Mouse (Mus musculus) intestine, postnatal 0 days (tissue): ENCODE results near the gene Dgkq. TPM values are rescaled to one million over a fixed set of nuclear protein-coding genes. Genes with fewer than 3 reads are reported as not detected.

Experiments
- ATAC-seq: fragments of 200-750 bp; cut with Nextera tagmentation; 2 replicates; pipeline ENCODE4 v1.8.0; 2017; ENCODE audit warnings: mild to moderate bottlenecking, moderate TSS enrichment, moderate library complexity
- H3K27ac ChIP-seq: fragments of 300-500 bp; sonication (generic); 2 replicates; pipeline ENCODE4 v1.5.1; 2014; ENCODE audit warnings: mild to moderate bottlenecking, low read depth, low read length, moderate library complexity
- H3K27me3 ChIP-seq: fragments of 300-500 bp; sonication (generic); replicated peaks from 2 replicates; pipeline ENCODE4 v1.6.1; 2014; ENCODE audit warnings: low read length, mixed read lengths; ENCODE audit not compliant: control insufficient read depth, insufficient read depth
- H3K36me3 ChIP-seq: fragments of 300-500 bp; sonication (generic); 2 replicates; pipeline ENCODE4 v1.6.1; 2014; ENCODE audit warnings: mild to moderate bottlenecking, moderate library complexity; ENCODE audit not compliant: control insufficient read depth, insufficient read depth
- H3K4me1 ChIP-seq: fragments of 300-500 bp; sonication (generic); replicated peaks from 2 replicates; pipeline ENCODE4 v1.6.1; 2014; ENCODE audit warnings: antibody characterized with exemption, low read length, mixed read lengths; ENCODE audit not compliant: control insufficient read depth, insufficient read depth
- H3K4me2 ChIP-seq: fragments of 300-500 bp; sonication (generic); replicated peaks from 2 replicates; pipeline ENCODE4 v1.6.1; 2014; ENCODE audit warnings: low read depth, mild to moderate bottlenecking, moderate library complexity
- H3K4me3 ChIP-seq: fragments of 300-500 bp; sonication (generic); 2 replicates; pipeline ENCODE4 v1.5.1; 2014; ENCODE audit warnings: low read depth, low read length
- H3K9ac ChIP-seq: fragments of 300-500 bp; sonication (generic); 2 replicates; pipeline ENCODE4 v1.6.1; 2014; ENCODE audit warnings: mild to moderate bottlenecking, low read depth, low read length
- H3K9me3 ChIP-seq: fragments of 300-500 bp; sonication (generic); 2 replicates; pipeline ENCODE4 v1.6.1; 2016; ENCODE audit warnings: mixed run types; ENCODE audit not compliant: control insufficient read depth
- CTCF ChIP-seq: sonication (generic); IDR thresholded peaks from 2 replicates; pipeline ENCODE4 v1.5.1; 2016; ENCODE audit warnings: low read depth, mild to moderate bottlenecking, control low read depth, antibody characterized with exemption, moderate library complexity
- WGBS: fragments of 180-500 bp; shearing (Covaris S2); extraction: QIAGEN DNeasy Blood & Tissue Kit; methylation state at CpG from one replicate; pipeline ENCODE4 v1.1.7; 2014; 5-methylcytosine and 5-hydroxymethylcytosine counted together
- polyA plus RNA-seq: library from polyadenylated mRNA; unstranded; fragments of >200 nt; fragmentation: Nextera tagmentation; extraction: Ambion mirVana; gene quantifications from 2 replicates; pipeline ENCODE4 v1.2.1, GENCODE M21; 2015

Dgkq gene
- polyA plus RNA-seq, 1 experiment from 2014 or later = 10.3 TPM

DNA sequence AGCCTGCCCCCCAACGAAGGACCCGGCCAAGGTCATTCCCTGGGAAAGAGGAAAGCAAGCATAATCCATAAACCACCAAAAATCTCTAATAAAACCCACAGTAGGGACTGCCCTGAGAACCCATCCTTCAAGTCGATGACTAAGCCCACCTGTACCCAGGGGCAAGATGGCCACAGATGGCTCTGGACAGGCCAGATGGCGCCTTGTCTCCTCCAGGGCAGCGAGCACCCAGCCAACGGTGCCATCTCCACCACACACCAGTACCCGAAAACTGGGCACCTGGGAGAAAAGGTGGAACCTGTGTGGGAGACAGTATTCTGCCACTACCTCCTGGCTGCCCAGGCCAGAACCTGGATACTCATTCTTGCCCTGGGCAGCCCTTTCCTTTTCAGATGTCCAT lies 19.1 kb downstream of the Dgkq start:
- no peak overlapping the region for H3K4me2 ChIP-seq
- no peaks in the 10 kb centered on the region for H3K9me3 ChIP-seq
- H3K4me1 ChIP-seq = 0 out of 2 replicates have a peak, but pooled peaks cover 3% of the 10 kb centered on the region
- H3K36me3 ChIP-seq = peaks cover 91% of the 10 kb centered on the region
- no peak overlapping the region for H3K27ac ChIP-seq
- no peak for TF ChIP-seq CTCF
- WGBS = 93% methylated on average over 7 of the region's 7 CpGs
- ATAC-seq = no peak
- H3K4me3 ChIP-seq = no peak overlapping the region
- H3K9ac ChIP-seq = no peak overlapping the region
- no peaks in the 10 kb centered on the region for H3K27me3 ChIP-seq

DNA sequence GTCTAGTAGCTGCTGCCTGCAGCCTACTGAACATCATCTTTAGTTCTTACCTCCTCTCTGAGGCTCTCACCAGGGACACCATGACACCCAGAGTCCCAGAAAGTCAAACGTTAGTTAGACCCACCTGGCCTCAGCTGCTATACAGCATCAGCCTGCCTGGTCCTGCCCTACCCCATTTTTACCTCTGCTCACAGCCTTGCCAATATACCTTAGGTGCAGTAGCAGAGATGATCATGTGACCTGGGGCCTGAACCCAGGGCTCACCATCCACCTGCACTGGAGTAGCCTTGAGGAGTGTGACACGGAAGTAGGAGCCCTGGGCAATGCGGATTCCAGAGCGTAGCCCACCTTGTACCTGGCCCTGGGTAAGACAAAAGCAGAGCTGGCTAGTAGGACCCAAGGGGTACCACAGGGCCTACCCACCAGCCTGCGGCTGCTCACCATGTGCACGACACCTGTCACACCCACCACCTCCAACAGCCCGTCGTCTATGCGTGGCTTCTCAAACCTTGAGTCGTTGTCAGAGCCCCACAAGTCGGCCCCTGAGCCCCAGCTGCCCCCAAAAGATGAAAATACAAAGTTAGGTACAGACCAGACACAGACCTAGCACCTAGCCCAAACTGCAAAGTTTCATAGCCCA lies 20.4 kb downstream of the Dgkq start:
- Histone ChIP-seq H3K9ac (no peak overlapping the region), H3K27me3 (no peaks in the 10 kb centered on the region), H3K36me3 (peaks cover 86% of the 10 kb centered on the region), H3K4me3 (no peak overlapping the region), H3K4me1 (0 out of 2 replicates have a peak, but pooled peaks cover 3% of the 10 kb centered on the region), H3K27ac (no peak overlapping the region), H3K9me3 (no peaks in the 10 kb centered on the region), H3K4me2 (no peak overlapping the region)
- WGBS = 84% methylated on average over 11 of the region's 11 CpGs
- no peak for TF ChIP-seq CTCF
- no peak for ATAC-seq

DNA sequence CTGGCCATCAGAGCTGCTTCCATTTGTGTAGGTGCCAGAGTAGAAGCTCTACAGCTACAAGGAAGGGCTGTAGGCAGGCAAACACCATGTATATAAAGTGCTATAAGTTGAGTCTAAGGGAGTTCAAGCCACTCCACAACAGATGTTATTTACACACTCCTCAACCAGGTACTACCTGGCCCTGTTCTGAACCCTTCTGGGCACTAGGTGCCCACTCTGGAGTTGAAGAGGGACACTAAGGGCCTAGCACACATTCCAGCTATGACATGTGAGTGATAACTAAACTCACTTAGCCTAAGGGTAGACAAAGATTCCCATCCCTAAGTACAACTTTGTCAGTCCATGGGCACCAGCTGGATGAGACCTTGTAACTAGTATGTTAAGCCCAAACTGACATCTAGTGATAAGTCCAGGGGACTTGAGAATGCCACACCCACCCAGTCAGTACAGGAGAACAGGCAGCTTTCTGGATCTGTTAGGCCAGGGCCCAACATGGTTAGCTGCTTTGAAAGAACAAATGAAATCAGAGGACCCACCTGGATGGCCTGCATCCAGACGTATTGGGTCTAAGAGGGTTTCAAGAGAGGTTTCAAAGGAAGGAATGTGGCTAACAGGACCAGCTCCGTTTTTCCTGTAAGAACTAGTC lies 21.5 kb downstream of the Dgkq start:
- no peak for ATAC-seq
- WGBS = 93% methylated on average over 2 of the region's 2 CpGs

DNA sequence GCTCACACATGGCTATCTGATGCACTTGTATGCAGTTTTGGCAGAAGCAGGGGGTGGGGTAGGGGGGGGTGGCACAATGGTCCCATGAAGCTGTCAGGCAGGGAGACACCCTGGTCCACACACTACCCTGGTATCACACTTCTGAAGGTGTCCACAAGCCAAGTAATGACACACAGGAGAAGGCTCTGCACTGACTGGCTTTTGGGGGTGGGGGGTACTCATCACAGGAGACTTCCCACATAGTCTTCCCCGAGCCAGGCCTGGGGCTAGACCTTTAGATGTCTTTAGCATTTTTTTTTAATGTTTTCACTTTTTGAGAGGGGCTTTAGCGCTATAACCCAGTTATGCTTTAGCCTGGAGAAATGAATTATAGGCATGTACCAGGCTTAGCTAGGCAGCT lies 22.2 kb downstream of the Dgkq start:
- Histone ChIP-seq H3K4me2 (no peak overlapping the region), H3K27me3 (no peaks in the 10 kb centered on the region), H3K27ac (no peak overlapping the region), H3K36me3 (peaks cover 78% of the 10 kb centered on the region), H3K4me1 (no peaks in the 10 kb centered on the region), H3K9me3 (no peaks in the 10 kb centered on the region), H3K4me3 (no peak overlapping the region), H3K9ac (no peak overlapping the region)
- TF ChIP-seq CTCF = no peak
- WGBS = 91% methylated on average over 2 of the region's 2 CpGs
- ATAC-seq = no peak

More for the DNA sequence above, 21.5 kb downstream of the Dgkq start:
- Histone ChIP-seq H3K36me3 (peaks cover 78% of the 10 kb centered on the region), H3K27me3 (no peaks in the 10 kb centered on the region), H3K9me3 (no peaks in the 10 kb centered on the region), H3K27ac (no peak overlapping the region), H3K9ac (no peak overlapping the region), H3K4me1 (no peaks in the 10 kb centered on the region), H3K4me2 (no peak overlapping the region), H3K4me3 (no peak overlapping the region)
- no peak for TF ChIP-seq CTCF

DNA sequence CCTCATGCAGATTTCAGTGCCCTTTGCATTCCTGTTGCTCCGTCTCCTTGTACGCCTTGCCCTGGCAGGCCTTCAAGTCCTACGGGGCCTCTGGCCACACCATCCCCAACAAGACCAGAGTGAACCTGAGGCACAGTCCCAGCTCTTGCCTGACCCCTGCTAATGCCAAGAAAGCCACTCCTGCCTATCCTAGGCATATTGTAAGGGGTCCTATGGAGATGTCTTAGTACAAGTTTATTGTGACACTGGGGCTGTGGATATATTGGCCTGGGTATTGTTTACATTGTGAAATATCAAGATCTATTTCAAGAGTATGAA lies 23.2 kb downstream of the Dgkq start:
- Histone ChIP-seq H3K9ac (no peak overlapping the region), H3K9me3 (no peaks in the 10 kb centered on the region), H3K27me3 (no peaks in the 10 kb centered on the region), H3K27ac (no peak overlapping the region), H3K4me3 (no peak overlapping the region), H3K36me3 (peaks cover 70% of the 10 kb centered on the region), H3K4me2 (no peak overlapping the region), H3K4me1 (no peaks in the 10 kb centered on the region)
- WGBS = 84% methylated on average over 3 of the region's 3 CpGs
- no peak for ATAC-seq
- TF ChIP-seq CTCF = no peak

DNA sequence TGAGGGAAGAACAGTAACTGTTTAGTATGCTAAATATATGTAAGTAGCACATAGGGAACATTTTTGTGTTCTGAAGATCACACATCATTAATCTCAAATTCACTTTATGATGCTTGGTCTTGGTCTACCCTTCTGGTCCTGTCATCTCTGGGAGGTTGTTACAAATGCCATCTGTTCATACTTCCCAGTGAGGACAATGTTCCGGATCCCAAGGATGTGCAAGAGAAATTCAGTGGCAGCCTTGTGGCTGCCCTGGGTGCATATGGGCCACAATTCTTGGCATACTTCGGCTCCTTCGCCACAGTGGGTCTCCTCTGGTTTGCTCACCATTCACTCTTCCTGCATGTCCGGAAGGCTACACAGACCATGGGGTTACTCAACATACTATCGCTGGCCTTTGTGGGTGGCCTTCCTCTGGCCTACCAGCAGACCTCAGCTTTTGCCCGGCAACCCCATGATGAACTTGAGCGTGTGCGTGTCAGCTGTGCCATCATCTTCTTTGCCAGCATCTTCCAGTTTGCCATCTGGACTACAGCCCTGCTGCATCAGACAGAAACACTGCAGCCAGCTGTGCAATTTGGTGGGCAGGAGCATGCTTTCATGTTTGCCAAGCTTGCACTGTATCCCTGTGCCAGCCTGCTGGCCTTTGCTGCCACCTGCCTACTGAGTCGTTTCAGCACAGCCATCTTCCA lies 23.7 kb downstream of the Dgkq start:
- Histone ChIP-seq H3K4me2 (no peak overlapping the region), H3K4me3 (no peak overlapping the region), H3K36me3 (peaks cover 66% of the 10 kb centered on the region), H3K4me1 (no peaks in the 10 kb centered on the region), H3K27me3 (no peaks in the 10 kb centered on the region), H3K9me3 (no peaks in the 10 kb centered on the region), H3K27ac (no peak overlapping the region), H3K9ac (no peak overlapping the region)
- ATAC-seq = no peak
- WGBS = 92% methylated on average over 9 of the region's 9 CpGs
- TF ChIP-seq CTCF = peak; percentile 42
